Mouse (Mus musculus) adrenal gland, postnatal 10 days (tissue): ENCODE data around the gene Nat8f1. TPM values are rescaled to one million over a fixed set of nuclear protein-coding genes. Genes with fewer than 3 reads are reported as not detected.
A peak's percentile ranks its signal among the peaks of the same experiment; 100 is the strongest.
"Not testable (repeated sequence)": the region's sequence is repeated elsewhere in the genome, so short reads cannot be mapped to it uniquely, and the experiment has no call there.

Experiments used
- DNase-seq: peaks from one replicate; pipeline ENCODE4 v3.0.0; 2021; ENCODE audit warnings: mixed read lengths
- total RNA-seq, 2 experiments: library from RNA; stranded (reverse); gene quantifications; 2 replicates each; pipeline ENCODE4 v1.2.3; 2021

Gene Nat8f1
- total RNA-seq, 2 experiments from 2014 or later = 21.7 to 24.6 TPM

- DNase-seq = no peak
Observed at GRCm38 (mm10) chr6:85908341-85908740, 7.1 kb downstream of the Nat8f1 start.

GRCm38 (mm10) chr6:85906911-85907351 lies 8.6 kb downstream of the Nat8f1 start:
- peak; percentile 75 for DNase-seq

GRCm38 (mm10) chr6:85904642-85905061 lies 10.8 kb downstream of the Nat8f1 start, which contains the start of gene Nat8f4:
Nat8f4 (minus strand) TSS chr6:85904884.
- peak; percentile 89 for DNase-seq

GRCm38 (mm10) chr6:85902303-85902702 lies 13.2 kb downstream of the Nat8f1 start:
- no peak for DNase-seq

- peak; percentile 31 for DNase-seq
Observed at GRCm38 (mm10) chr6:85898596-85899475, 16.7 kb downstream of the Nat8f1 start.

- DNase-seq = peak; percentile 35
Observed at GRCm38 (mm10) chr6:85895061-85895648, 20.3 kb downstream of the Nat8f1 start.

GRCm38 (mm10) chr6:85888961-85889360 lies 26.5 kb downstream of the Nat8f1 start:
- DNase-seq = no peak

- DNase-seq = no peak
Observed at GRCm38 (mm10) chr6:85884311-85884710, 31.2 kb downstream of the Nat8f1 start.

GRCm38 (mm10) chr6:85883246-85883645 lies 32.2 kb downstream of the Nat8f1 start:
- not testable (repeated sequence) for DNase-seq

- not testable (repeated sequence) for DNase-seq
Observed at GRCm38 (mm10) chr6:85869006-85869405, 46.5 kb downstream of the Nat8f1 start, which contains the start of gene Nat8f2. Nat8f2 (minus strand) TSS chr6:85869158.

- no peak for DNase-seq
Observed at GRCm38 (mm10) chr6:85867726-85868690, 47.5 kb downstream of the Nat8f1 start.

GRCm38 (mm10) chr6:85866995-85867394 lies 48.5 kb downstream of the Nat8f1 start:
- DNase-seq = peak; percentile 45

- not testable (repeated sequence) for DNase-seq
Observed at GRCm38 (mm10) chr6:85866166-85866565, 49.3 kb downstream of the Nat8f1 start.

GRCm38 (mm10) chr6:85864900-85865639 lies 50.4 kb downstream of the Nat8f1 start:
- peak; percentile 48 for DNase-seq

GRCm38 (mm10) chr6:85863840-85864239 lies 51.6 kb downstream of the Nat8f1 start:
- DNase-seq = no peak

GRCm38 (mm10) chr6:85863136-85863535 lies 52.4 kb downstream of the Nat8f1 start:
- no peak for DNase-seq

- peak; percentile 76 for DNase-seq
Observed at GRCm38 (mm10) chr6:85862565-85862964, 52.9 kb downstream of the Nat8f1 start.

GRCm38 (mm10) chr6:85861247-85861646 lies 54.2 kb downstream of the Nat8f1 start:
- no peak for DNase-seq
